Mouse (Mus musculus): ENCODE measurements at regions not wholly inside any gene's neighbourhood (a gene's known extent, or its start where the extent isn't known, plus 50 kb on each side); places are given as distances from the start of the nearest gene placed in this dataset.

GRCm38 (mm10) chr12:71427974-71428373 is 118.3 kb downstream of the Dact1 start:
- H3K36me3 ChIP-seq (ENCODE audit: control insufficient read depth, insufficient read depth, low read length): no peaks in the 10 kb centered on the region
- no peak overlapping the region for H3K4me3 ChIP-seq (ENCODE audit: low read depth, low read length)
- WGBS: 17% methylated on average over 2 of the region's 2 CpGs
- H3K27ac ChIP-seq (ENCODE audit: insufficient read depth, low read depth, low read length): no peak overlapping the region
- H3K4me1 ChIP-seq (ENCODE audit: control insufficient read depth, insufficient read depth, insufficient read length, low read length): peaks cover 3% of the 10 kb centered on the region; the same call in 1 of the 2 replicates
- TF ChIP-seq CTCF (IDR thresholded peaks at IDR 0.05; ENCODE audit: extremely low read depth, insufficient read length, insufficient replicate concordance, low read depth, low read length) (no peak), POLR2A (IDR thresholded peaks at IDR 0.05; ENCODE audit: low read depth, low read length) (no peak)
- H3K27me3 ChIP-seq (ENCODE audit: control insufficient read depth, insufficient read depth, low read length): no peaks in the 10 kb centered on the region

- H3K27me3 ChIP-seq (ENCODE audit: control insufficient read depth, insufficient read depth, low read length): no peaks in the 10 kb centered on the region
- no peak overlapping the region for H3K4me3 ChIP-seq (ENCODE audit: low read depth, low read length)
- peaks cover 3% of the 10 kb centered on the region; the same call in 1 of the 2 replicates for H3K4me1 ChIP-seq (ENCODE audit: control insufficient read depth, insufficient read depth, insufficient read length, low read length)
- WGBS: 44% methylated on average over 13 of the region's 13 CpGs
- no peak overlapping the region for H3K27ac ChIP-seq (ENCODE audit: insufficient read depth, low read depth, low read length)
- no peaks in the 10 kb centered on the region for H3K36me3 ChIP-seq (ENCODE audit: control insufficient read depth, insufficient read depth, low read length)
- no peak for TF ChIP-seq CTCF (IDR thresholded peaks at IDR 0.05; ENCODE audit: extremely low read depth, insufficient read length, insufficient replicate concordance, low read depth, low read length)
- TF ChIP-seq POLR2A (IDR thresholded peaks at IDR 0.05; ENCODE audit: low read depth, low read length): no peak
Observed at GRCm38 (mm10) chr12:71429561-71430200, 120.0 kb downstream of the Dact1 start.

- Histone ChIP-seq H3K36me3 (ENCODE audit: control insufficient read depth, insufficient read depth, low read length) (no peaks in the 10 kb centered on the region), H3K27ac (ENCODE audit: insufficient read depth, low read depth, low read length) (no peak overlapping the region), H3K4me1 (ENCODE audit: control insufficient read depth, insufficient read depth, insufficient read length, low read length) (peaks cover 3% of the 10 kb centered on the region; the same call in 1 of the 2 replicates), H3K27me3 (ENCODE audit: control insufficient read depth, insufficient read depth, low read length) (no peaks in the 10 kb centered on the region), H3K4me3 (ENCODE audit: low read depth, low read length) (no peak overlapping the region)
- 25% methylated on average over 11 of the region's 11 CpGs for WGBS
- no peak for TF ChIP-seq POLR2A (IDR thresholded peaks at IDR 0.05; ENCODE audit: low read depth, low read length)
- TF ChIP-seq CTCF (IDR thresholded peaks at IDR 0.05; ENCODE audit: extremely low read depth, insufficient read length, insufficient replicate concordance, low read depth, low read length): no peak
Observed at GRCm38 (mm10) chr12:71430331-71430730, 120.6 kb downstream of the Dact1 start.

- Histone ChIP-seq H3K4me3 (ENCODE audit: low read depth, low read length) (no peak overlapping the region), H3K36me3 (ENCODE audit: control insufficient read depth, insufficient read depth, low read length) (no peaks in the 10 kb centered on the region), H3K27ac (ENCODE audit: insufficient read depth, low read depth, low read length) (no peak overlapping the region), H3K27me3 (ENCODE audit: control insufficient read depth, insufficient read depth, low read length) (no peaks in the 10 kb centered on the region), H3K4me1 (ENCODE audit: control insufficient read depth, insufficient read depth, insufficient read length, low read length) (peaks cover 3% of the 10 kb centered on the region; the same call in 1 of the 2 replicates)
- 30% methylated on average over 8 of the region's 8 CpGs for WGBS
- no peak for TF ChIP-seq POLR2A (IDR thresholded peaks at IDR 0.05; ENCODE audit: low read depth, low read length)
- no peak for TF ChIP-seq CTCF (IDR thresholded peaks at IDR 0.05; ENCODE audit: extremely low read depth, insufficient read length, insufficient replicate concordance, low read depth, low read length)
Observed at GRCm38 (mm10) chr12:71431116-71431515, 121.4 kb downstream of the Dact1 start.

GRCm38 (mm10) chr12:71433549-71434200 is 124.0 kb downstream of the Dact1 start:
- H3K36me3 ChIP-seq (ENCODE audit: control insufficient read depth, insufficient read depth, low read length): no peaks in the 10 kb centered on the region
- 66% methylated on average over 9 of the region's 9 CpGs for WGBS
- no peak overlapping the region for H3K27ac ChIP-seq (ENCODE audit: insufficient read depth, low read depth, low read length)
- H3K27me3 ChIP-seq (ENCODE audit: control insufficient read depth, insufficient read depth, low read length): no peaks in the 10 kb centered on the region
- peaks cover 5% of the 10 kb centered on the region; the same call in 1 of the 2 replicates for H3K4me1 ChIP-seq (ENCODE audit: control insufficient read depth, insufficient read depth, insufficient read length, low read length)
- H3K4me3 ChIP-seq (ENCODE audit: low read depth, low read length): no peak overlapping the region
- no peak for TF ChIP-seq CTCF (IDR thresholded peaks at IDR 0.05; ENCODE audit: extremely low read depth, insufficient read length, insufficient replicate concordance, low read depth, low read length)
- no peak for TF ChIP-seq POLR2A (IDR thresholded peaks at IDR 0.05; ENCODE audit: low read depth, low read length)

DNA sequence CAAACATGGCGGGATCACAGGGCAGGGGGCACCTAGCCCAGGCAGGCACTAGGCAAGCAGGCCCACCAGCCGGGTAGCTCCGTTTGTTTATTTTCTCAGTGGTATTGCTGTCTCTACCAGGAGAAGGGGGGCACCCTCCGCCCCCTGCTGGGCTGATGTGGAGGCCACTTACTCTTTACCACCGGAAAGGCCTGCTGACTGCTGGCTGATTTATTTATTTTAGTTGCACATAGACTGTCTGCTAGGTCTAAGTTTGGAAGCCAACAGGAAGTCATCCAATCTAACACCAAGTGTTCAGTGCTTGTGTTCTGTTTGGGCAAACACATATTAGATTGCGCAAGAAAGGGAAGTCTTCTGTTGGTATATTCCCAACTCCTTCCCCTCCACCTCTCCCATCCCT is 128.6 kb downstream of the Dact1 start:
- H3K27me3 ChIP-seq (ENCODE audit: control insufficient read depth, insufficient read depth, low read length): no peaks in the 10 kb centered on the region
- no peak overlapping the region for H3K27ac ChIP-seq (ENCODE audit: insufficient read depth, low read depth, low read length)
- no peak overlapping the region for H3K4me3 ChIP-seq (ENCODE audit: low read depth, low read length)
- WGBS: 59% methylated on average over 6 of the region's 6 CpGs
- peak; percentile 22; the same call in 1 of the 2 replicates for TF ChIP-seq CTCF (IDR thresholded peaks at IDR 0.05; ENCODE audit: extremely low read depth, insufficient read length, insufficient replicate concordance, low read depth, low read length)
- TF ChIP-seq POLR2A (IDR thresholded peaks at IDR 0.05; ENCODE audit: low read depth, low read length): no peak
- H3K36me3 ChIP-seq (ENCODE audit: control insufficient read depth, insufficient read depth, low read length): no peaks in the 10 kb centered on the region
- H3K4me1 ChIP-seq (ENCODE audit: control insufficient read depth, insufficient read depth, insufficient read length, low read length): 0 out of 2 replicates have a peak, but pooled peaks cover 2% of the 10 kb centered on the region

GRCm38 (mm10) chr12:71440863-71441262 is 131.2 kb downstream of the Dact1 start:
- no peak overlapping the region for H3K4me3 ChIP-seq (ENCODE audit: low read depth, low read length)
- 0 out of 2 replicates have a peak, but pooled peaks cover 2% of the 10 kb centered on the region for H3K4me1 ChIP-seq (ENCODE audit: control insufficient read depth, insufficient read depth, insufficient read length, low read length)
- WGBS: 78% methylated on average over 3 of the region's 3 CpGs
- no peaks in the 10 kb centered on the region for H3K27me3 ChIP-seq (ENCODE audit: control insufficient read depth, insufficient read depth, low read length)
- no peak for TF ChIP-seq CTCF (IDR thresholded peaks at IDR 0.05; ENCODE audit: extremely low read depth, insufficient read length, insufficient replicate concordance, low read depth, low read length)
- no peak for TF ChIP-seq POLR2A (IDR thresholded peaks at IDR 0.05; ENCODE audit: low read depth, low read length)
- H3K27ac ChIP-seq (ENCODE audit: insufficient read depth, low read depth, low read length): no peak overlapping the region
- H3K36me3 ChIP-seq (ENCODE audit: control insufficient read depth, insufficient read depth, low read length): no peaks in the 10 kb centered on the region

Measured in small intestine, adult 2 months (tissue).